Mouse (Mus musculus): ENCODE results near the gene Cdc73.

The Cdc73 gene

GRCm38 (mm10) chr1:143558235-143558634, 144.5 kb downstream of the Cdc73 start:
- in situ Hi-C loops (cut with MboI, MseI): loop anchor here in 1 of 2 experiments (10.0 kb wide), 1 partner anchor 1617 kb away; no protein-coding TSS in a partner anchor

- in situ Hi-C loops (cut with MboI, MseI): loop anchor here in 1 of 2 experiments (10.0 kb wide), 1 partner anchor 1619 kb away; no protein-coding TSS in a partner anchor
These were observed 147.2 kb downstream of the Cdc73 start for GRCm38 (mm10) chr1:143555533-143555932.

- in situ Hi-C loops (cut with MboI, MseI): loop anchor here in 1 of 2 experiments (10.0 kb wide), 1 partner anchor 1620 kb away; no protein-coding TSS in a partner anchor
These were observed 148.1 kb downstream of the Cdc73 start for GRCm38 (mm10) chr1:143554621-143555020.

All from T-helper 17 cell (primary cell).